Mouse (Mus musculus) hindbrain, postnatal 0 days (tissue): ENCODE results near the gene Cdiptos. TPM values are rescaled to one million over a fixed set of nuclear protein-coding genes. Genes with fewer than 3 reads are reported as not detected.

Experiments
- ATAC-seq: fragments of 200-750 bp; cut with Nextera tagmentation; 2 replicates; pipeline ENCODE4 v1.8.0; 2017; ENCODE audit warnings: mild to moderate bottlenecking, moderate TSS enrichment, moderate library complexity
- DNase-seq: peaks from one replicate; pipeline ENCODE4 v3.0.0-alpha.2; 2015; ENCODE audit warnings: low spot score
- H3K27ac ChIP-seq: fragments of 300-500 bp; sonication (generic); 2 replicates; pipeline ENCODE4 v1.5.1; 2014; ENCODE audit warnings: mild to moderate bottlenecking
- H3K27me3 ChIP-seq: fragments of 300-500 bp; sonication (generic); 2 replicates; pipeline ENCODE4 v1.6.1; 2014; ENCODE audit warnings: low read length, mixed read lengths; ENCODE audit not compliant: insufficient read depth
- H3K36me3 ChIP-seq: fragments of 300-500 bp; sonication (generic); 2 replicates; pipeline ENCODE4 v1.6.1; 2014; ENCODE audit warnings: low read length, mixed read lengths; ENCODE audit not compliant: insufficient read depth
- H3K4me1 ChIP-seq: fragments of 300-500 bp; sonication (generic); 2 replicates; pipeline ENCODE4 v1.6.1; 2014; ENCODE audit warnings: antibody characterized with exemption, low read length, mixed read lengths; ENCODE audit not compliant: insufficient read depth
- H3K4me2 ChIP-seq: fragments of 300-500 bp; sonication (generic); 2 replicates; pipeline ENCODE4 v1.6.1; 2014; ENCODE audit warnings: low read depth, mild to moderate bottlenecking, low read length, moderate library complexity, mixed read lengths
- H3K4me3 ChIP-seq: fragments of 300-500 bp; sonication (generic); 2 replicates; pipeline ENCODE4 v1.5.1; 2014; ENCODE audit warnings: low read length
- H3K9ac ChIP-seq: fragments of 300-500 bp; sonication (generic); replicated peaks from 2 replicates; pipeline ENCODE4 v1.6.1; 2014; ENCODE audit warnings: mild to moderate bottlenecking, low read length, moderate library complexity, mixed read lengths
- H3K9me3 ChIP-seq: fragments of 300-500 bp; sonication (generic); 2 replicates; pipeline ENCODE4 v1.6.1; 2016; ENCODE audit warnings: low read length, mixed read lengths
- CTCF ChIP-seq: IDR thresholded peaks from 2 replicates; pipeline ENCODE4 v1.5.1; 2016; ENCODE audit warnings: antibody characterized with exemption, control low read depth, low read depth
- WGBS: fragments of 180-500 bp; shearing (Covaris S2); extraction: QIAGEN DNeasy Blood & Tissue Kit; methylation state at CpG from one replicate; pipeline ENCODE4 v1.1.7; 2014; 5-methylcytosine and 5-hydroxymethylcytosine counted together
- polyA plus RNA-seq: library from polyadenylated mRNA; unstranded; fragments of >200 nt; fragmentation: Nextera tagmentation; extraction: Ambion mirVana; gene quantifications from 2 replicates; pipeline ENCODE4 v1.2.1, GENCODE M21; 2015
- total RNA-seq: library from RNA; depleted of rRNA; stranded (reverse); fragments of >200 nt; gene quantifications from 2 replicates; pipeline ENCODE4 v1.2.3, GENCODE M21; 2014

Cdiptos gene
- total and polyA plus RNA-seq, 2 experiments from 2014 or later, result 0.31 to 0.95 TPM

- Histone ChIP-seq H3K27me3 (no peaks in the 10 kb centered on the region), H3K9ac (peak overlapping the region; percentile 25; the same call in 1 of the 2 replicates), H3K4me2 (peak overlapping the region; percentile 85), H3K36me3 (peaks cover 26% of the 10 kb centered on the region), H3K9me3 (no peaks in the 10 kb centered on the region), H3K4me3 (no peak overlapping the region), H3K27ac (peak overlapping the region; percentile 42; the same call in 1 of the 2 replicates), H3K4me1 (peaks cover 42% of the 10 kb centered on the region)
- DNase-seq, result no peak
- ATAC-seq, result no peak
- 78% methylated on average over 15 of the region's 15 CpGs for WGBS
- no peak for TF ChIP-seq CTCF
Observed at GRCm38 (mm10) chr7:127018416-127019305, 42.8 kb upstream of the Cdiptos start.

DNA sequence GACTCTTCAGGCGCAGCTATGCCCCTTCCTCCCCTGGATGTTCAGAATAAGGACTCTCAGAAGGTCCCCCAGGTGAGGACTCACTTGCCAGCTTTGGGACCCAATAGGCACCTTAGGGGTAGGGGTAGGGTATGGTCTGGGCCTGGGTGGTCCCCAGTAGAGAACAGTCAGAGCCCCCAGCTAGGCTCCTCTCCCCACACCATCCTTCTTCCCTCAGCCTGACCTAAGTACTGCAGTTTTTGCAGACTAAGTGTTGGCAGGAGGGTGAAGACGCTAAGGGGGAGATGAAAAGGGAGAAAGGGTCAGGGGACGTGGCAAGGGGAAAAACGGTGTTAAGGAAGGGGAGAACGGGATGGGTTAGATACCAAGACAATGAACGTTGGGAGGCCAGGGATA, 42.0 kb upstream of the Cdiptos start:
- 51% methylated on average over 6 of the region's 6 CpGs for WGBS
- Histone ChIP-seq H3K27ac (peak overlapping the region; percentile 42; the same call in 1 of the 2 replicates), H3K4me2 (peak overlapping the region; percentile 85), H3K9me3 (no peaks in the 10 kb centered on the region), H3K36me3 (peaks cover 25% of the 10 kb centered on the region), H3K27me3 (no peaks in the 10 kb centered on the region), H3K4me1 (peaks cover 37% of the 10 kb centered on the region), H3K9ac (peak overlapping the region; percentile 30), H3K4me3 (peak overlapping the region; percentile 6; the same call in 1 of the 2 replicates)
- no peak for DNase-seq
- no peak for ATAC-seq
- no peak for TF ChIP-seq CTCF

- DNase-seq (peak; percentile 100), ATAC-seq (peak; percentile 86)
- Histone ChIP-seq H3K9ac (peak within 1 kb of the TSS; percentile 91), H3K9me3 (no peaks in the 10 kb centered on the region), H3K27ac (peak within 1 kb of the TSS; percentile 96), H3K4me1 (peaks cover 37% of the 10 kb centered on the region), H3K36me3 (peaks cover 20% of the 10 kb centered on the region), H3K4me3 (peak within 1 kb of the TSS; percentile 63), H3K4me2 (peak within 1 kb of the TSS; percentile 85), H3K27me3 (no peaks in the 10 kb centered on the region)
- WGBS, result 2% methylated on average over 39 of the region's 39 CpGs
- TF ChIP-seq CTCF, result peak; percentile 90
Observed at GRCm38 (mm10) chr7:127016971-127017949, 41.4 kb upstream of the Cdiptos start, which contains the start of gene Pagr1a. Pagr1a (minus strand) TSS chr7:127017352.

DNA sequence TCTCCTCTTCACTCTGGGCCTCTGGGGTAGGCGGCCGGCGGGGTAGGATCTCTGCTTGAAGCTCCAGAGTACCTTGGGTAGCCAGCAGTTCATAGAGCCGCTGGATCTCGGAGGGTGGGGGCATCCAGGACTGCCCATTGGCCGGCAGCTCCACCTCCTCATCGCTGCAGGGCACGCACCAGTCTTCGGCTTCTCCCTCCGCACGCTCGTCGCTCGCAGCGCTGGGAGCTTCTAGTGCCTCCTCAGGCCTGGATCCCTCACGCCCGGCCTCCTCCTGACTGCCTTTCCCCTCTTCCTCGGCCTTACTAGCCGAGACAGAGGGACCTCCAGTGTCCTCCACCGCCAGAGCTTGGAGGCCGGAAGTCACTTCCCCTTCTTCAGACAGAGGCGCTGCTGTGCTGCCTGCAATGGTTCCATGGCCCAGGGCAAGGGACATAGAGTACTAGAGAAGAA, 40.6 kb upstream of the Cdiptos start:
- Histone ChIP-seq H3K36me3 (peaks cover 16% of the 10 kb centered on the region), H3K9me3 (no peaks in the 10 kb centered on the region), H3K27ac (peak overlapping the region; percentile 96), H3K27me3 (no peaks in the 10 kb centered on the region), H3K9ac (peak overlapping the region; percentile 91), H3K4me2 (peak overlapping the region; percentile 85), H3K4me1 (peaks cover 35% of the 10 kb centered on the region), H3K4me3 (peak overlapping the region; percentile 63)
- 0% methylated on average over 22 of the region's 22 CpGs for WGBS
- peak; percentile 37; the same call in 1 of the 2 replicates for ATAC-seq
- no peak for TF ChIP-seq CTCF
- peak; percentile 66 for DNase-seq

DNA sequence TGATC, 40.4 kb upstream of the Cdiptos start, which contains the start of gene Pagr1b:
Gene Pagr1b (minus strand): TSS at position 4 of the 5 bp plus-strand sequence.
- peaks cover 35% of the 10 kb centered on the region for H3K4me1 ChIP-seq
- TF ChIP-seq CTCF, result no peak

GRCm38 (mm10) chr7:127016081-127016480, 40.2 kb upstream of the Cdiptos start:
- DNase-seq (peak; percentile 51), ATAC-seq (no peak; the same call in 1 of the 2 replicates)
- no peak for TF ChIP-seq CTCF
- peak overlapping the region; percentile 96 for H3K27ac ChIP-seq
- peaks cover 16% of the 10 kb centered on the region for H3K36me3 ChIP-seq
- peak overlapping the region; percentile 91 for H3K9ac ChIP-seq
- H3K4me2 ChIP-seq, result peak overlapping the region; percentile 85
- no peaks in the 10 kb centered on the region for H3K27me3 ChIP-seq
- H3K4me3 ChIP-seq, result peak overlapping the region; percentile 63
- H3K4me1 ChIP-seq, result peaks cover 35% of the 10 kb centered on the region
- 2% methylated on average over 10 of the region's 10 CpGs for WGBS
- H3K9me3 ChIP-seq, result no peaks in the 10 kb centered on the region

More for the DNA sequence above, 40.4 kb upstream of the Cdiptos start, which contains the start of gene Pagr1b:
- peak within 1 kb of the TSS; percentile 96 for H3K27ac ChIP-seq
- H3K4me3 ChIP-seq, result peak within 1 kb of the TSS; percentile 63
- peak within 1 kb of the TSS; percentile 91 for H3K9ac ChIP-seq
- peaks cover 16% of the 10 kb centered on the region for H3K36me3 ChIP-seq
- DNase-seq (no peak), ATAC-seq (no peak)
- H3K27me3 ChIP-seq, result no peaks in the 10 kb centered on the region
- no peaks in the 10 kb centered on the region for H3K9me3 ChIP-seq
- H3K4me2 ChIP-seq, result peak within 1 kb of the TSS; percentile 85
